Mouse (Mus musculus) natural killer cell, adult 2 months (primary cell): ENCODE results near the gene Ss18l1.

Experiments used
- DNase-seq, 2 experiments: peaks; one replicate each; pipeline ENCODE4 v3.0.0; 2022; ENCODE audit warnings: low spot score in 2 of 2

The Ss18l1 gene

DNA sequence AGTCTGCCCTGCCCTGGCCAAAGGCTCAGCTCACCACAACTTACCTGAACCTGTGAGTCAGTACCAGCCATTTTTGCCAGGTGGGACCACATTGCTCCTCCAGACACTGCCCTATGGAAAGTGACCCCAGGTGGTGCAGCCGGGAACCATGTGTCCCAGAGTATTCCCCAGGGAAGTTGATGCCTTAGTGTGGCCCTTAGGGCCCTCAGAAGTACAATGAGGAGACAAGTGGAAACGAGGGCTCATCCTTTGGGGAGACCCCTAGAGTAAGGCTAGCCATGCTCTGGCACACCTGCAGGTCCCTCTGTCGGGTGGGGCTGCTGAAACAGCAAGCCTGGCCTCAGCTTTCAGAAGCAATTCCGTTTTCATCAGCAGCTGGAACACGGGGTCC lies 44.3 kb downstream of the Ss18l1 start:
- no peak for DNase-seq

DNA sequence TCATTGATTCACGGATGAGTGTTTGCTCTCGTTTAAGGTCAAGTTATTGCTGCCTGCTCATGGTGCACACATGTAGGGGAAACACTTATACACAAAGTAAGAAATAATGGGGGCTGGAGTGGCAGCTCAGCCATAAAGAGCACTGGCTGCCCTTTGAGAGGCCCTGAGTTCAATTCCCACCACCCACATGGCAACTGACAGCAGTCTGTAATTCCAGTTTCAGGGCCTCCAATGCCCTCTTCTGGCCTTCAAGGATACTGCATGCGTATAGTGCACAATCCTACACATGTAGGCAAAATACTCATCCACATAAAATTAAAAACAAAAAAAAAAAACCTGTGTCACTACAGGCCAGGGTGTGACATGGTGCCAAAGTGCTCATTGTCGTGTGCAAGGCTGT lies 45.2 kb downstream of the Ss18l1 start:
- DNase-seq, result no peak

DNA sequence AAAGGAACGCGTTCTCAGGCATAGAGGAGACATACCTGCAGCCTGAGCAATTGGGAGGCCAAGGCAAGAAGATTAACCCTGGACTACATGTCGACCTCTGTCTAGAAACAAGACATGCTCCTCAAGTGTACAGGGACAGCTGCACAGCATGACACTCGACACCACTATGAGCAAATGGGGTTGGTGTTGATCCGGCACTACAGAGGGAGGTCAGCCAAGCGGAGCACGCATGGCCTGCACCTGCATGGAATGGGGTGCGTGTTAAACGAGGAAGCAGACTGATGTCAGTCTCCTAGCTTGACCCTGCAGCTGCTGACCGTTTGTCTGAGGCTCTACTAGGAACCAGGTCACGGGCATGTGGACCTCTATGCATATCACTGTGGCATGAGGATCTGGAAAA lies 48.0 kb downstream of the Ss18l1 start:
- no peak for DNase-seq

DNA sequence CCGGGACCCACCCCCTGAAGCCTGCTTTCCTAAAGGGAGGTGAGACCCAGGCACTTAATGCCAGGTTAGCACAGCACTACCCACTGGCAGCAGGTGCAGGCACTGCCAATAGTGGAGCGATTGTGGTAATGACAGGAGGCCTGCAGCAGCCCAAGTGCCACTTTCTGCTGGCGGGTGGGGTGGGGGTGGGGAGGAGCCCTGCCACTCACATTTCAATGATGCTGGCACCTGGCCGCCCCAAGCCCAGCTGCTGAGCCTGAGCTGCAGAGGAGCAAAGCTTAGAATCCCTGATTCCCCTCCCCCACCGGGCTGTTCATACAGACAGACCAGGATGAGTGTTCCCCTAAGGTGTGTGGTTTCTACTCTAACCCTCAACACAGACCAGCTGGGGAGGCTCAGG lies 53.4 kb downstream of the Ss18l1 start:
- no peak for DNase-seq

DNA sequence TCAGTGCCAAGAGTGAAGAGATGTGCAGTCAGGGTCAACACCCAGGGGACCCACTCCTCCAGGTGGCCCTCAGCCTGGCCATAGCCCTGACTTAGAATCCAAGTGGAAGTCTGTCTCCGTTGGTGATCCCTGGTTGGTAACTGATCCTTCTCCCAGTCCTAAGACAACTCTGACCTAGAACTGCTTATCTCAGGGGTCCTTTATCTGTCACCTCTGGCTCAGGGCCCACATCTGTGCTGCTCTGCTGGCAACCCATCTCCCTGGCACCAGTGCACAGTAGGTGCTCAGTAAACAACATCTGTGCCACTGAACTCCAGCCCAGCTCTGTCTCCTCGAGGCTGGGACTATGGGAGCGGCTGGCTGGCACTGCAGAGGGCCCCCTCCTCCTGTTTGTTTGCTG lies 55.3 kb downstream of the Ss18l1 start:
- no peak for DNase-seq

DNA sequence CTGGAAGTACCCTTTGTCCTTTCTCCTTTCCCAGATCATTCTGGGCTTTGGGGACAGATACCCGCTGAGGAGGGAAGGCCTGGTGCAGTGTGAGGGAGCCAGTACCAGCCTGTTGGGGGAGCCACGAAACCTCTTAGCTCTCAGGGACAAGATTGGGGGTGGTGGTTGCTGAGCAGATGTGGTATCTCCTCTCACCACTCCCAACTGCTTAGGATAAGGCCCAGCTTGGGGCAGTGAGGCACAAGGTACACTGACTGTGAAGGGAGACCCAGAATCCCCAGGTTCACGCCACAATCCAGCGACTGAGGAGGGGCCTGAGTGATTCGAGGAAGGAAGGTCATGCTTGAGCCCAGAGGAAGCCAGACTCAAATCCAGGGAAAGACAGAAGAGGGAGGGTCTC lies 55.9 kb downstream of the Ss18l1 start:
- no peak for DNase-seq

DNA sequence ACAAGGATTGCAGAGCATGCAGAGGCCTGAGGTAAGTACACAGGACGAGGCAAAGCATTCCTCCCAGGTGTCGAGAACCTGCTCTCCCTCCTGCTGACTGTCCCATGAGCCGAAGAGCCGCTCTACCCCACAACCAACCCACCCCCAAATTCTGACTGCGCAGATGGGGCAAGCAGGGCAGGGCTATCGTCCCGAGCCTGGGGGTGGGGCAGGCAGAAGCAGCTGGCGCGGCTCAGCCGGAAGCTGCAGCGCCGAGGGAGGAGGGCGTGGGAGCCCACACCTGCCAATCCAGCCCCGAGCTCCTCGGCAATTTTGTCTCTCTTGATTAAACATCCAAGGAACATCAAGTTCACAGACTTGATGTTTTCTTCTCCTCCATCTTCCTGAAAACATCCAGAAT lies 57.2 kb downstream of the Ss18l1 start:
- no peak for DNase-seq

DNA sequence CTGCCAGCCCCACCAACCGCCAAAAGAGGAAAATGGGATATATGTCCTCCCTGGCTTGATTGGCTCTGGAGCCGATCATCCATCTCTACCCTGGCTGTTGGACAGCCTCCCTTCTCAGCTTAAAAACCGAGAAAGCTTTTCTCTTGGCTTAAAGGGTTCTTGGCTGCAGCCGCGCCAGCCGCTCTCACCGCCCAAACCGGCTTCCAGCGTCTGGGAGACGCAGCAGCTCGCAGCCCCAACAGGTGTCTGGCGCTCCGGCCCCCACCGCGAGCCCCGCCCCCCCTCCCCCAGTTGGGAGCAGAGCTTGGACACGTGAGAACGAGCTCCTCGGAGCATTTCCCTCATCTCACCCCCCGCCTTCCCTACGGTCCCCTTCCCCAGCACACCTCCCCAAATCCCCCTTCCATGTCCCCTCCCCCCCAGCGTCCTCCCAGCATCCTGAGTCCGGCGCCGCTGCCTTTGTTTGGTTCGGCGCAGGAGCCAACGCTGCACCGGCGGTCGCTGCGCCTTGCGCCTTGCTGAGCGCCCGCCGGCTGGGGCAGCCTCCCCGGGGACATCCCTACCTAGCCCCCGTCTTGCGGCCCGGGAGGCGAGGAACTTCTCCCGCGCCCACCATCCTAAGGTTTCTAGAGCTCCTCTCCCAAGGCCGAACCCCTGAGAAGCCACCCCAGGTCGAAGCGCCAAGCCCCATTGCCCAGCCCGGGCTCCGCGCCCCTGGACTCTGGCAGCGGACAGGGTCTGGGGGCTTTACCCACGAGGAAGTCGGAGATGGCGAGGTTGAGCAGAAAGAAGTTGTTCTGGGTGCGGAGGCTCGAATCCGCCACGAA lies 61.1 kb downstream of the Ss18l1 start:
- DNase-seq, result no peak

DNA sequence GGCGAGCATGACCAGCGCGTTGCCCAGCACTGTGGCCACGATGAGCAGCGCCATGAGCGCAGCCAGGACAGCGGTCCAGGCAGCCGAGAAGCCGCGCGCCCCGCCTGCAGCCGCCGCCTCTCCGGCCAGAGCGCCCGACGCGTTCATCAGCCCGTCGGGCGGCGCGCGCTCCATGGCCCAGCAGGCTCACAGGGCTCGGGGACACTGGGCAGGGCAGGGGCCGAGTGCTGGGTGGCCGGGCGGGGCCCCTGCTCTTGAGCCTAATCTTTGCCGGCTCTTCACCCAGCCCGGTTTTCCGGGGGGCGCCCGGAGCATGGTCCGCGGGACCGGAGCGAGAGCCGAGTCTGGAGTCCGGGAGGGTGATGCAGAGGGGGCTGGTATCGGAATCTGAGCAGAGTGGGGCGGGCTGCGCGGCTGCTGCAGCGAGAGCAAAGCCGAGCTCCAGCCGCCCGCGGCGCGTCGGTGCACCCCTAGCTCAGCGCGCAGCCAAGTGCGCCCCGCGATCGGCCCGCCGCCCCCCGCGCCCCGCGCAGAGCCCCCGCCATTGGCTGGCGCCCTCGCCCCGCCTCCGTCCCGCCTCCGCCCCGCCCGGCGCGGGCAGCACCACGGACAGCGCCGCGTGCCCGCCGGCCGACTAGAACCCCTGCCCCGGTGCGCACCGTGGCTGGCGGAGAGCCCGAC lies 61.8 kb downstream of the Ss18l1 start, which contains the start of gene Hrh3:
Hrh3 (minus strand) TSS at position 511 of the 681 bp plus-strand sequence.
- peak; percentile 19 to 52 for DNase-seq

DNA sequence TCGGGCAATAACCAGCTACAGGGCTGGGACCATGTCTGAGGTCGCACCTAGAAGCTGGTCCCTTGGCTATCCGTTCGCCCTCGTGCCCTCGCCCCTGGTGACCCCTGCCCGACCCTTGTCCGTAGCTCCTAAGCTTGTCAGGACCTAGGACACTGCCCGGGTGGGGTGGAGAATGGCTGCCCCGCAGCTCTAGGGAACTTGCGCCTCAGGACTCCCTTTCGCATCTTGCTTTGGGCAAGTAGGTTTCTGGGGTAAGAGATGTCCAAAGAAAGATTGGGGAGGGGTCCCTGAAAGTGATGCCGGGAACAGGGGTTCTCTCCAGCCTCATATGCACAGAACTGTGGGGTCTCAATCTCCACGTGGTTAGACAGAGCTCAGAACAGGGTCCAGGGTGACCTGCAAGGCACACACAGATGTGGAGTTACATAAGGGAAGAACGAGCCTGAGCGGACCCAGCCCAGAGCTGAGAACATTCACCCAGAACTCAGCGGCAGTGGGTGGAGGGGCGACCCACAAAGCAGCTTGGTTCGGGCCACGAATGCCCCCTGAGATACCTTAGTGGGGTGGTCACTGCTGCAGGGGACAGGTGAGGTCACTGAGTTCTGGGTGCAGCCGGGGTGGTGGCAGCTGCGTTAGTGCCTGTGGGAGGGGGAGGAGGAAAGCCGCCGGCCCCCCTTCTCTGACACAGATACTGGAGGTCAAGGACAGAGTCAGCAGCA lies 62.5 kb downstream of the Ss18l1 start:
- no peak for DNase-seq

DNA sequence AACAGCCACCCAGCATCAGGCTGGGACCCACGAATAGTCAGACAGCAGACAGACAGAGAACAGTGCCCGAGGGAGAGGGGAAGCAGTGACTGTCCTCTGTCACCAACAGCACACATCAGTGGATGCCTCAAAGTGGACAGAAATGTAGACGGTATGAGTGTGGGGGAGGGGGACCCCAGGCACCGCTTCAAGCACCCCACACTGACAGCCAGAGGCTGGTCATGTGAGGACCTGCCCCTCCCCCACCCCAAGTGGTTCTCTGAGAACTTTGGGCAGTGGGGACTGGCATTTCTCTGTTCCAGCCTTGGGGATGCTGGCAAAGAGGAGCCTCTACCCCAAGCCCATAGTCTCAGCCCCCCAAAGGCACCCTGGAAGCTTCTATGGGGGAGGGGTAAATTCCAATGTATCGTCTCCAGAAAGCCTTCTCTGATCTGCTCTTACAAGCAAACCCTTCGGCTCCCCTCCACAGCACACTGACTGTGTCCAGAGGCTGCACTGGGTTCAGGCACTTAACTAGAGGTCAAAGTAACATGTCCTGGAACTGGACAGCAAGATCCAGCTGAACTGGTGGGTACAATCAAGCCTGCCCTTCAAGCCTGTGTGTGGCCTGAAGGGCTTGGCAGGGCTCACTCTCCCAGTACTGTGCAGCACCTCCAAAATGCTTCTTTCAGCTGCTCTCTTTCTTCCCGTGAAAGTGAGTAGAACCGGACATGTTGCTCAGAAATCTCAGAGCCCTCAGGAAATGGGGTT lies 63.3 kb downstream of the Ss18l1 start:
- DNase-seq, result no peak

DNA sequence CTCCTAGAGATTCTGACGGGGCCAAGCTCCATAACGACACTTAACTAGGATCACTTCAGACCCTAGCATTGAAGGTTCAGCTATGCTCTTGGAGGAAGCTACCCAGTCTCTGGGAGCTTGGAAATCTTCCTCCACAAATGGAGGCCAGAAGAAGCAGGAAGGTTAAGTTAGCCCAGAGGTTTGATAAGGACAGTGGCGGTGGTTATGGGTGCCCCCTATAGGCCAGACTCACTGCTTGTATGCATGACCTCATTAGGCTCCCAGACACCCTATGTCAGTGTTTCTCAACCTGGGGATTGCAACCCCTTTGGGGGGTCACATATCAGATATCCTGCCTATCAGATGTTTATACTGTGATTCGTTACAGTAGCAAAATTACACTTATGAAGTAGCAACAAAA lies 64.8 kb downstream of the Ss18l1 start:
- DNase-seq, result no peak

DNA sequence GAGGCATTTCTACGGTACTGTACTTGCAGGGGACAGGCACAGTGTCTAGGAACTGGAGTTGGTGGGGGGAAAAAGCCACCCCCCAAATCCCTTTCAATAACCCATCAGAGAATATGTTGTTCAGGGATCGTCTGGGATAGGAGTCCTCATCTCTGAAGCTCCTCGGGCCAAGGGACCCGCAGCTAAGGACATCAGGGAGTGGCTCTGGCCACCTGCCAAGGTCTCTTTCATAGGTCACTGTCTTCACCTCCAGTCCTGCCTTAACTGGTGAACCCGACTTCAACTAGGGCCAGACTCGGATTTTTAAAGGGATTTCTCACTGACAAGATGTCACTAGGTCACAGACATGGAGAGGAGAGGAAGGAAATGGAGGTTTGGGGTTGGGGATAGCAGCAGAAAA lies 66.0 kb downstream of the Ss18l1 start:
- no peak for DNase-seq

DNA sequence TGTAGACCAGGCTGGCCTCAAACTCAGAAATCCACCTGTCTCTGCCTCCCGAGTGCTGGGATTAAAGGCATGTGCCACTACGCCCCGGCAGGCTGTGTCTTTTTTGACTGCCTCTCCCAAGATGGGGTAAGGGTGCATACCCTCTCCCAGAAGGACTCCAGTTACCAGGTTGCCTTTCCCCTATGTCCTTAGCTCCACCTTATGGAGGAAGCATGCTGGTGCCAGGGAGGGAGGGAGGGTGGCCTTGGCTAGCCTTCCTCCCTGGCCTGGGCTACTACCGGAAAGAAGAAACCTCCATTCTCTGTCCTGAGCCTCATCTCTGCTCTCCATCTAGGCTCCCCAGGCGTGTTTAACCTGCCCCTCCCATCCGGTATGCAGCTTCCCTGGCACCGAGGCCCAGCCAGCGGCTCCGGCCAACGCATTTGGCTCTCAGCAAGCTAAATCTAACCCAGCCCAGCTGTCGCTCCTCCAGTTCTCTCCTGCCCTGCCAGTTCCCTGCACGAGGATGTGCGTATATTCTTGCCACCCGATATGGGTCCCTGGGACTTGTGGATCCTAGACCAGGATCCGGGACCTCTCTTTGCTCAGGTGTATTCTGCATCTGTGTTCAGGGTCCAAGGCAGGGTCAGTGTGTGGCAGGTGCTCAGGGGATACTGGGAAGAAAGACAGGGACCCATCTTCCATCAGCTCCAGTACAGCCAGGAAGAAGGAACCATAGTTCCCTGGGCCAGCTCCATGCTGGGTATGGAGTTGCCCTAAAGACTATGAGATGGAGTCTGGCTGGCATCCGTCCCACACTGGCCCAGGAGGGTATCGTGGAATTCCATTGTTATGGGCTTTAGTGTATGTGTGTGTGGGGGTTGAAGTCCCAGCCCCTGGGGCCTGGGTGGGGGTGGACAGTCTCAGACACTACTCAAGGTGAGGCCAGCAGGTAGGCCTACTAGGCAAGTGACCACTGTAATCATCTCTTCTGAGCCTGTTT lies 71.9 kb downstream of the Ss18l1 start:
- no peak for DNase-seq

DNA sequence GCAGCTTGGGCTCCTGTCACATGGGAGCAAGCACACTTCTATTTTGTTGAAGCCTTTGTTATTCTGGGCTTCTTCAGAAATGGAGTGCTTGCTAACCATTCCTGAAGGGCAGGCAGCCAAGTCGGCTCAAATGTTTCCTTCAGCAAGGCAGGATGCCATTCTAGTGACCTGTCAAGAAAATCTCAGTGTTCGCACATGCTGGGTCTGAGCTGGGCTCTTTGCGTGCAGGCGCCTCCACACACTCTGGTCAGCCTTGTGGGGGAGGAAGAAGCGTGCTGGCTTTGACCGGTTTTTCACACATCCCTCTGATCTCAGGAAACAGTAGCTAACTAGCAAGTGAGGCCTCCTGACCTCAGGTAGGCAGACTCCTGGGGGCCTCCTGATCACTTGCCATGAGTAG lies 73.0 kb downstream of the Ss18l1 start:
- DNase-seq, result peak; percentile 18 to 39

DNA sequence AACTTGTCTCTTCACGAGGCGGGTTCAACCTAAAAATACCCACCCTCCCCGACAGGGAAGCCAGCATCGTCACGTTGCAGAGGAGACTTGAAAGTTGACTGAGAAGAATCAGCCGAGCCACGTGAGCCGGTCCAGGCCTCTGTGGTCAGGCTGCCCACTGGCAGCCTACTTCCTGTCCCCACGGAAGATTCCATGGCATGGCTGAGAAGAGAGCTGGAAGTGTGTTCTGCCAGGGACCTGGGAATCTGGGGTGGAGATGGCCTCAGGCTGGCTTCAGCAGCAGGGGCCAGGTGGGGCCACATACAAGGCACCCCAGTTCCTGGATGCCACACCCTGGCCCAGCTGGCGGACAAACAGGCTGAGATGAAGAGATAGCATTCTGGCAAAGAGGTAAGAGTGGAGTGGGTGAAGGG lies 73.8 kb downstream of the Ss18l1 start:
- DNase-seq, result no peak

DNA sequence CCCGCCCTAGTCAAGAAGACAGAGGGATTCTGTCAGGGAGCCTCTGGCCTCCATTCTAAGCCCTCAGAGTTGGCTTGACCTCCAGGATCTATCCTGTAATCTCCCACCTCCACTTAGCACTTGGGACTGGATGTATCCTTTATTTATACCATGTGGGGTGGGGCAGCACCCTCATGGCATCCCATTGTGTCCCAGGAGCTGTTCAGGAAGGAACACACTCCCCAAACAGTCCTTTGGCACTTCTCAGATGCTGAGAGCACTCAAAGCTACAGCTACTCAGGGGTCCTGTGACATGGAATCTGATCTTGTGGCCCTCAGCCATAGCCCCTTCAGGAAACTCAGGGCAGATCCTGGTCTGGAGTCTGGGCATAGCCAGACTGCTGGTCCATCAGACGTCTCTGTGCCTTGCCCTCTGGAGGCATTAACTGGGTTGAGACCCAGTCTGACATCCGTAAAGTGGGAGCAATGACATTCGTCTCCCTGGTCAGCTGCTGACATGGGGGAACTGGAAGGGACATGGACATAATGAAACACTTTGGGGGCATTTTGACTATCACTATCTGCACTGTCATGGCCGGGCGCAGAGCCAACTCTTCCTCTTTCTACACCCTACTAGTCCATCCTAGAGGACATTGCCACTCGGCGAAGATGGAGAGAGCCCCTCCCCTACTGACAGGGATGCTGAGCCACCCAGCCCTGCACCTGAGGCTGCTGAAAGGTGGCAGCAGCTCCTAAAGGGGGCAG lies 74.6 kb downstream of the Ss18l1 start:
- DNase-seq, result no peak

DNA sequence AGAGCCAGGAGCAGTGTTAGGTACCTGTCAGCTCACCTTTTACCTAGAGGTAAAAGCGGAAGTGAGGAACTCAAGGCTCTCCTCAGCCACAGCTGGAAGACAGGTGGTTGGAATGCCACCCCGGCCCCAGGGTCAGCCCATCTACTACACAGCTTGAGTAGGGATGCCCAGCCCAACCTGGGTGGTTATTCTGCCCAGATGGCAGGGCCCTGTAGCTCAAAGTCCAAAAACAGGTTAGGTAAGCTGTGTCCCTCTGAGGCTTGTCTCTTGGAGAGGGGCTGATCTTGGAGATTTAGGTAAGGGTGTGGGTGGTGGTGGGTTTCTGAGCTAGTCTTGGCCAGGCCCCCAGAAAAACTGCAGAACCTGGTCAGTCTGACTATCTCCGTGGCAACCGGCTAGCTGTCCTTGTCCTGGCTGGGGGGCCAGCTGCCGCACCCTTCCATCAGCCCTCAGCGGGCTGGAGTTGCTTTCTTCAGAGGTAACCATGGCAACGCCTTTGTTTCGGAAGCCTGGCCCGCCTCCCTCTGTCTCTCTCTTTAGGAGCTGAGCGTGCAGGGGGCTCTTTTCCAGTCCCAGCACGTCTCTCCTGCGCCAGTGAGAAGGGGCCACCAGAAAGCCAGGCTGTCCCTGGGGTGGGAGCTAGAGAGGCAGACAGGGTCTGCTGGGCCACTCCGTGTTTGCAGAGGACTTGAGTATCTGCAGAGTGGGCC lies 75.3 kb downstream of the Ss18l1 start:
- DNase-seq, result no peak

DNA sequence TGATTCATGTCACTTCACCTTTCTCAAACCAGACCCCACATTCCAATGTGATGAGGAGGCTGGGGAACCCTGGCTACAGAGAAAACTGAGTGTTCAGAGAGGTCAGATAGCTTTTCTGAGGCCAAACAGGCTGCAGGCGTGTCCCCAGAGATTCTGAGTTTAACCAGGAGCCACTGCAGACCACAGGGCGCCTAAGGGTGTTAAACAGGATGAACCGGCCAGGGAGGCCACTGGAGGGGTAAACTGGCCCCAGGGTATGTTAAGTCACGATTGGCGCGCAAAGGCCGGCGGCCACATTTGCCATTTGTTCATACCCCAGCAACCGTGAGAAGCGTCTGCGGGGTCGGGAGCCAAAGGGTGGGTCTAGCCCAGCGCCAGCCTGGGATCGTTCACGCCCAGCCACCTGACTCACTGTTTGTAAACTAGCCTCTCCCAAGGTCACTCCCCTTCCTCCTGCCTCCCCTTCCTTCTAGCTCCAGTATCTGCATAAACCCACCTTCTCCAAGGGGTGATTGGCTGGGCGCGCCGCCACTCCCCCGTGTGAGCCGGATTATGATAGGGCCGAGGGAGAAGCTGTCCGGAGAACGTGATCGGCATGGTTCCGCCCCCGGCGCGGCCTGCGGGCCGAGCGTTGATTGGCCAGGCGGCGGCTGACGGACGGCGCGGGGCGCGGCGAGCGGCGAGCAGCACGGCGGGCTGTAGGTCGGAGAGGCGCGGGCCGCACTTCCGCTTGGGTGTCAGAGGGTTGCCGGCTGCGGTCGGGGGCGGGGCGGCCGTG lies 76.5 kb downstream of the Ss18l1 start, which contains the start of gene Osbpl2:
Osbpl2 (plus strand) TSS at position 646 of the 778 bp plus-strand sequence.
- peak; percentile 97 to 98 for DNase-seq
